Mouse (Mus musculus): Measurements from ENCODE around the gene Bnc2. TPM values are rescaled to one million over a fixed set of nuclear protein-coding genes. Genes with fewer than 3 reads are reported as not detected.

The Bnc2 gene
- polyA plus RNA-seq, 1 experiment, result 20.1 TPM

- Histone ChIP-seq H3K36me3 (ENCODE audit: control insufficient read depth, insufficient read depth, low read length) (no peaks in the 10 kb centered on the region), H3K4me1 (ENCODE audit: control insufficient read depth, insufficient read depth, low read length) (no peaks in the 10 kb centered on the region; the same call in 1 of the 2 replicates), H3K27me3 (replicated peaks; ENCODE audit: control insufficient read depth, insufficient read depth, low read length) (no peaks in the 10 kb centered on the region), H3K27ac (ENCODE audit: insufficient read depth, low read depth, low read length) (no peak overlapping the region), H3K4me3 (ENCODE audit: insufficient read depth, low read depth, low read length) (no peak overlapping the region)
- TF ChIP-seq CTCF (conservative IDR thresholded peaks at IDR 0.05; ENCODE audit: insufficient read depth, insufficient read length, low read depth, low read length), result no peak
- WGBS, result 92% methylated on average over 4 of the region's 4 CpGs
- DNase-seq, result no peak
These were observed 344.6 kb downstream of the Bnc2 start for GRCm38 (mm10) chr4:84330509-84330908.

- H3K4me1 ChIP-seq (ENCODE audit: control insufficient read depth, insufficient read depth, low read length), result no peaks in the 10 kb centered on the region; the same call in 1 of the 2 replicates
- WGBS, result 61% methylated on average over 5 of the region's 5 CpGs
- H3K27ac ChIP-seq (ENCODE audit: insufficient read depth, low read depth, low read length), result no peak overlapping the region
- H3K27me3 ChIP-seq (replicated peaks; ENCODE audit: control insufficient read depth, insufficient read depth, low read length), result no peaks in the 10 kb centered on the region
- H3K4me3 ChIP-seq (ENCODE audit: insufficient read depth, low read depth, low read length), result no peak overlapping the region
- no peak for DNase-seq
- TF ChIP-seq CTCF (conservative IDR thresholded peaks at IDR 0.05; ENCODE audit: insufficient read depth, insufficient read length, low read depth, low read length), result no peak
- TF ChIP-seq POLR2A (IDR thresholded peaks at IDR 0.05; ENCODE audit: low read depth, low read length), result no peak
- no peaks in the 10 kb centered on the region for H3K36me3 ChIP-seq (ENCODE audit: control insufficient read depth, insufficient read depth, low read length)
These were observed 345.4 kb downstream of the Bnc2 start for GRCm38 (mm10) chr4:84329651-84330050.

- WGBS, result 90% methylated on average over 4 of the region's 4 CpGs
- Histone ChIP-seq H3K36me3 (ENCODE audit: control insufficient read depth, insufficient read depth, low read length) (no peaks in the 10 kb centered on the region), H3K27me3 (replicated peaks; ENCODE audit: control insufficient read depth, insufficient read depth, low read length) (no peaks in the 10 kb centered on the region), H3K4me1 (ENCODE audit: control insufficient read depth, insufficient read depth, low read length) (no peaks in the 10 kb centered on the region; the same call in 1 of the 2 replicates), H3K4me3 (ENCODE audit: insufficient read depth, low read depth, low read length) (no peak overlapping the region), H3K27ac (ENCODE audit: insufficient read depth, low read depth, low read length) (no peak overlapping the region)
- DNase-seq, result no peak
- TF ChIP-seq POLR2A (IDR thresholded peaks at IDR 0.05; ENCODE audit: low read depth, low read length), result no peak
- no peak for TF ChIP-seq CTCF (conservative IDR thresholded peaks at IDR 0.05; ENCODE audit: insufficient read depth, insufficient read length, low read depth, low read length)
These were observed 350.7 kb downstream of the Bnc2 start for GRCm38 (mm10) chr4:84324371-84324770.

GRCm38 (mm10) chr4:84321598-84321997, 353.5 kb downstream of the Bnc2 start:
- no peak overlapping the region for H3K27ac ChIP-seq (ENCODE audit: insufficient read depth, low read depth, low read length)
- DNase-seq, result no peak
- H3K4me1 ChIP-seq (ENCODE audit: control insufficient read depth, insufficient read depth, low read length), result no peaks in the 10 kb centered on the region
- TF ChIP-seq CTCF (conservative IDR thresholded peaks at IDR 0.05; ENCODE audit: insufficient read depth, insufficient read length, low read depth, low read length) (no peak), POLR2A (IDR thresholded peaks at IDR 0.05; ENCODE audit: low read depth, low read length) (no peak)
- no peak overlapping the region for H3K4me3 ChIP-seq (ENCODE audit: insufficient read depth, low read depth, low read length)
- no peaks in the 10 kb centered on the region for H3K36me3 ChIP-seq (ENCODE audit: control insufficient read depth, insufficient read depth, low read length)
- WGBS, result 49% methylated on average over 2 of the region's 2 CpGs
- H3K27me3 ChIP-seq (replicated peaks; ENCODE audit: control insufficient read depth, insufficient read depth, low read length), result no peaks in the 10 kb centered on the region

GRCm38 (mm10) chr4:84317421-84317820, 357.7 kb downstream of the Bnc2 start:
- no peaks in the 10 kb centered on the region for H3K4me1 ChIP-seq (ENCODE audit: control insufficient read depth, insufficient read depth, low read length)
- no peak for DNase-seq
- no peaks in the 10 kb centered on the region for H3K36me3 ChIP-seq (ENCODE audit: control insufficient read depth, insufficient read depth, low read length)
- 94% methylated on average over 3 of the region's 3 CpGs for WGBS
- H3K4me3 ChIP-seq (ENCODE audit: insufficient read depth, low read depth, low read length), result no peak overlapping the region
- no peaks in the 10 kb centered on the region for H3K27me3 ChIP-seq (replicated peaks; ENCODE audit: control insufficient read depth, insufficient read depth, low read length)
- no peak for TF ChIP-seq CTCF (conservative IDR thresholded peaks at IDR 0.05; ENCODE audit: insufficient read depth, insufficient read length, low read depth, low read length)
- no peak for TF ChIP-seq POLR2A (IDR thresholded peaks at IDR 0.05; ENCODE audit: low read depth, low read length)
- H3K27ac ChIP-seq (ENCODE audit: insufficient read depth, low read depth, low read length), result no peak overlapping the region

GRCm38 (mm10) chr4:84311371-84311770, 363.7 kb downstream of the Bnc2 start:
- Histone ChIP-seq H3K4me3 (ENCODE audit: insufficient read depth, low read depth, low read length) (no peak overlapping the region), H3K27me3 (replicated peaks; ENCODE audit: control insufficient read depth, insufficient read depth, low read length) (no peaks in the 10 kb centered on the region), H3K4me1 (ENCODE audit: control insufficient read depth, insufficient read depth, low read length) (no peaks in the 10 kb centered on the region), H3K36me3 (ENCODE audit: control insufficient read depth, insufficient read depth, low read length) (no peaks in the 10 kb centered on the region), H3K27ac (ENCODE audit: insufficient read depth, low read depth, low read length) (no peak overlapping the region)
- DNase-seq, result peak; percentile 29
- no peak for TF ChIP-seq CTCF (conservative IDR thresholded peaks at IDR 0.05; ENCODE audit: insufficient read depth, insufficient read length, low read depth, low read length)
- TF ChIP-seq POLR2A (IDR thresholded peaks at IDR 0.05; ENCODE audit: low read depth, low read length), result no peak
- 54% methylated on average over 2 of the region's 2 CpGs for WGBS

- Histone ChIP-seq H3K27me3 (replicated peaks; ENCODE audit: control insufficient read depth, insufficient read depth, low read length) (no peaks in the 10 kb centered on the region), H3K36me3 (ENCODE audit: control insufficient read depth, insufficient read depth, low read length) (no peaks in the 10 kb centered on the region), H3K4me3 (ENCODE audit: insufficient read depth, low read depth, low read length) (no peak overlapping the region), H3K27ac (ENCODE audit: insufficient read depth, low read depth, low read length) (no peak overlapping the region), H3K4me1 (ENCODE audit: control insufficient read depth, insufficient read depth, low read length) (no peaks in the 10 kb centered on the region; the same call in 1 of the 2 replicates)
- WGBS, result 75% methylated on average over 3 of the region's 3 CpGs
- no peak for DNase-seq
- TF ChIP-seq CTCF (conservative IDR thresholded peaks at IDR 0.05; ENCODE audit: insufficient read depth, insufficient read length, low read depth, low read length) (no peak), POLR2A (IDR thresholded peaks at IDR 0.05; ENCODE audit: low read depth, low read length) (no peak)
These were observed 364.2 kb downstream of the Bnc2 start for GRCm38 (mm10) chr4:84310851-84311250.
